In the genomic region with DNA sequence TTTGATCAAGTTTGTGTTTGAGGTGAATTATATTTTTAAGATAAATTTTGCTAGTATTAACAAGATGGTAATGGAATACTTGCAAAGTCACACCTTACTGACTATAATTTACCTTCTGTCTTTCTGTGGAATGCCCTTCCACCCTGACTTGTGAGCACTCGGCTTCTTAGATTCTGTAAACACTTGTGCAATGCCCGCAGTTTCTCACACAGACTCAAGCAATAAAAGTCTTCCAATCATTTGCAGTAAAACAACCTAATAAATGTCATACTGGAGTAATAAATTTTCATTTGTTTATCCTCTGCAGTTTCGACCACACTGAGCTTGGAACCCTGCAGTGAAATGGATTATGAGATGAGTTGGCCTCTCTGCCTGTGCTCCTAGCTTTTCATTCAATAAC, we compare ENCODE assay signal across 26 mouse cellular contexts.
A peak's percentile ranks its signal among the peaks of the same experiment; 100 is the strongest.
DNase-seq lines count a peak whose midpoint lies in the region; ATAC-seq and TF ChIP-seq lines count a peak whose summit lies in the region.
"Had no signal": no experiment of that assay in that cellular context is flagged by ENCODE, and none has a peak within 500 bp of the region (broad histone marks: within the 10 kb centered on the region; RNA-seq: fewer than 3 reads in every experiment).

No protein-coding gene starts in this region.

- no peak for TF ChIP-seq CTCF in intestine, postnatal 0 days (IDR thresholded peaks at IDR 0.05; ENCODE audit: low read depth)

- no peak overlapping the region for H3K9ac ChIP-seq in intestine, embryonic 14.5 days (ENCODE audit: low read length)
- H3K9ac ChIP-seq in intestine, postnatal 0 days (ENCODE audit: low read depth, low read length), result no peak overlapping the region
- H3K9ac ChIP-seq in intestine, embryonic 15.5 days, result no peak overlapping the region
- H3K9ac ChIP-seq: embryonic facial prominence, embryonic 13.5 days; embryonic facial prominence, embryonic 15.5 days; forebrain, embryonic 12.5 days had no signal

- no peaks in the 10 kb centered on the region for H3K27me3 ChIP-seq in intestine, embryonic 14.5 days (replicated peaks; ENCODE audit: control insufficient read depth, insufficient read depth, low read length)
- no peaks in the 10 kb centered on the region for H3K27me3 ChIP-seq in intestine, postnatal 0 days (replicated peaks; ENCODE audit: control insufficient read depth, insufficient read depth, low read length)
- no peaks in the 10 kb centered on the region for H3K27me3 ChIP-seq in intestine, embryonic 15.5 days (replicated peaks)
- H3K27me3 ChIP-seq: CH12.LX; embryonic facial prominence, embryonic 13.5 days; embryonic facial prominence, embryonic 15.5 days; forebrain, embryonic 12.5 days; Patski had no signal

- H3K4me2 ChIP-seq in intestine, embryonic 14.5 days (ENCODE audit: low read length), result no peak overlapping the region
- no peak overlapping the region for H3K4me2 ChIP-seq in intestine, postnatal 0 days (replicated peaks; ENCODE audit: low read depth)
- no peak overlapping the region for H3K4me2 ChIP-seq in intestine, embryonic 15.5 days (replicated peaks)
- H3K4me2 ChIP-seq: embryonic facial prominence, embryonic 13.5 days; embryonic facial prominence, embryonic 15.5 days; forebrain, embryonic 12.5 days had no signal

- ATAC-seq in intestine, embryonic 14.5 days (replicated peaks; ENCODE audit: low FRiP score, low TSS enrichment, low read depth), result peak; percentile 71; the same call in 1 of the 2 replicates
- no peak for ATAC-seq in intestine, postnatal 0 days
- ATAC-seq in intestine, embryonic 15.5 days, result peak; percentile 71
- ATAC-seq: activated CD4-positive, CD25-positive, alpha-beta regulatory T cell, adult 4 months; CD4-positive, CD25-positive, alpha-beta regulatory T cell, adult 4 months; forebrain, embryonic 14.5 days; forebrain, embryonic 16.5 days; Patski had no signal

- H3K27ac ChIP-seq in intestine, embryonic 14.5 days (ENCODE audit: low read depth), result no peak overlapping the region
- H3K27ac ChIP-seq in intestine, postnatal 0 days (ENCODE audit: low read depth, low read length), result no peak overlapping the region
- no peak overlapping the region for H3K27ac ChIP-seq in intestine, embryonic 15.5 days
- H3K27ac ChIP-seq: embryonic facial prominence, embryonic 13.5 days; embryonic facial prominence, embryonic 15.5 days; forebrain, embryonic 10.5 days; forebrain, embryonic 12.5 days had no signal

- no peak for DNase-seq in intestine, embryonic 14.5 days (ENCODE audit: low spot score)
- DNase-seq in mesoderm, embryonic 11.5 days (ENCODE audit: low read depth, low spot score), result peak; percentile 8
- no peak for DNase-seq in thymus, postnatal 4 days
- DNase-seq: adrenal gland, adult 8-10 months; adrenal gland, postnatal 14 days; adrenal gland, postnatal 36 days; B cell, adult 2 months; cerebellum, adult 11-12 months; cerebellum, adult 2 months; cerebellum, adult 9-10 months; cerebellum, postnatal 10 days; cerebellum, postnatal 25 days had no signal

- 14% methylated on average over 3 of the region's 3 CpGs for WGBS in intestine, embryonic 14.5 days
- WGBS in intestine, postnatal 0 days, result 6% methylated on average over 3 of the region's 3 CpGs
- 13% methylated on average over 3 of the region's 3 CpGs for WGBS in intestine, embryonic 15.5 days

- no peak overlapping the region for H3K4me3 ChIP-seq in intestine, embryonic 14.5 days (ENCODE audit: low read depth, low read length)
- H3K4me3 ChIP-seq in intestine, postnatal 0 days (ENCODE audit: low read depth, low read length), result no peak overlapping the region
- no peak overlapping the region for H3K4me3 ChIP-seq in intestine, embryonic 15.5 days (replicated peaks)
- H3K4me3 ChIP-seq: embryonic facial prominence, embryonic 13.5 days; embryonic facial prominence, embryonic 15.5 days; erythroblast, embryonic 14.5 days; forebrain, embryonic 10.5 days; forebrain, embryonic 12.5 days had no signal

- no peaks in the 10 kb centered on the region for H3K36me3 ChIP-seq in intestine, embryonic 14.5 days (ENCODE audit: control insufficient read depth, insufficient read depth, low read length)
- H3K36me3 ChIP-seq in intestine, postnatal 0 days (ENCODE audit: control insufficient read depth, insufficient read depth), result no peaks in the 10 kb centered on the region
- H3K36me3 ChIP-seq in intestine, embryonic 15.5 days, result no peaks in the 10 kb centered on the region
- H3K36me3 ChIP-seq: embryonic facial prominence, embryonic 13.5 days; embryonic facial prominence, embryonic 15.5 days; forebrain, embryonic 10.5 days; forebrain, embryonic 12.5 days; G1E had no signal

- no peaks in the 10 kb centered on the region for H3K9me3 ChIP-seq in intestine, embryonic 14.5 days (ENCODE audit: control insufficient read depth, low read length)
- no peaks in the 10 kb centered on the region for H3K9me3 ChIP-seq in intestine, postnatal 0 days (ENCODE audit: control insufficient read depth)
- H3K9me3 ChIP-seq in intestine, embryonic 15.5 days, result no peaks in the 10 kb centered on the region
- H3K9me3 ChIP-seq: embryonic facial prominence, embryonic 13.5 days; embryonic facial prominence, embryonic 15.5 days; forebrain, embryonic 10.5 days; forebrain, embryonic 12.5 days had no signal

- H3K4me1 ChIP-seq in intestine, embryonic 14.5 days (replicated peaks; ENCODE audit: control insufficient read depth, insufficient read depth, low read length), result no peaks in the 10 kb centered on the region
- H3K4me1 ChIP-seq in intestine, postnatal 0 days (replicated peaks; ENCODE audit: control insufficient read depth, insufficient read depth, low read length), result no peaks in the 10 kb centered on the region
- H3K4me1 ChIP-seq in intestine, embryonic 15.5 days (replicated peaks), result no peaks in the 10 kb centered on the region
- H3K4me1 ChIP-seq: embryonic facial prominence, embryonic 13.5 days; embryonic facial prominence, embryonic 15.5 days; forebrain, embryonic 10.5 days; forebrain, embryonic 12.5 days had no signal
